Mouse (Mus musculus) urinary bladder, postnatal 25 days (tissue): ENCODE results near the gene C130032M10Rik.

Experiments used
- DNase-seq: peaks from one replicate; pipeline ENCODE4 v3.0.0; 2022; ENCODE audit warnings: low spot score

Gene C130032M10Rik

DNA sequence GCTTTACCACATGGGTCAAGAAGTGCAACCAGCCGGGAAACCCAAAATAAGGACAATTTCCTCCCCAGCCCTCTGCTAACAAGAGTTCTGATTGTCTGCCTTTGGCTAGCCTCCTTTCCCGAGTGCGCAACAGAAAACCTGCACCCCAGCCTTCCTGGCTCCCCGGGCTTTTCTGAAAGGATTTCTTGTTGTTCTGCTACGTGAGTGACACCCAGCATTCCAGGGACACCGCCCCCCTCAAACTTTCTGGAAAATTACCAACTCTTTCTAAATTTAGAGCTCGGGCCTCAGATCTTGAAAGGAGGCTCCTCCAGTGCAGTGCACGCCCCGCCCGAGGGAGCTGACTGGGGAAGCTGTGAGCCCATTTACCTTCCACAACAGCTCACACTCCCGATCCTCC lies at the start of gene C130032M10Rik:
TSS of gene C130032M10Rik (plus strand) at position 334 of the 400 bp plus-strand sequence.
- DNase-seq = no peak

DNA sequence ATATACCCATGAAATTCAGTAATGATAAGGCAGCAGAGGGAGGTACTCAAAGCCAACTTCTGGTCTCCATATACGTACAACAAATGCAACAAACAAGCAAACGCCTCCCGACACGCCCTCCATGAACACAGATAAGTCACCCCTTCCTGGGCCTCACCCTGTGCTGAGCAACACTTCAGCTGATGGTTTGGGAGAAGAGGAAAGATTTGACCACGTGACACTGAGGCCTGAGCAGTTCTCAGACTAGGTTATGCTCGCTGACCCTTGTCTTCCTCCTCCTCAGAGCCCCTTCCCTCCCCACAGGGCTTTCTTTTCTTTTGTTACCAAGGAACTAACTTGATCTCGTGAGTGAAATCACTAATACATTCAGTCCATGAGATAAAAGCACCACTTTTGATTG lies 48.6 kb upstream of the C130032M10Rik start:
- DNase-seq = no peak

DNA sequence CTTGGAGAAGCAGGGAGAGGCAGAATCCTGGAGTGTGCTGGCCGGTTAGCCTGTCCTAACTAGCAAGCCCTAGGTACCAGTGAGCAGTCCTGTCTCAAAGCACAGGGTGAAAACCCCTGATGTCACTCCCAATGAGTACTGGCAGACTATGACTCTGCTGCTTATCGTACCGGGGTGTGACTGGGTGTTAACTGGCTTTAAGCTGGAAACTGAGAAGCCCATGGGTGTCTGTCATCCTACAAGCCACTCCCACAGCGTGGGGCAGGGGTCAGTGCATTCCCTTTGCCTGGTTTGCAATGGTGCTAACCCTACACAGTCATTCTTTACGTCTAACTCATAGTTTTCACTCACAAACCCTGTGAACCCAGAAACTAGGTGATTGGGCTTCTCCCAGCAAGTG lies 47.3 kb upstream of the C130032M10Rik start:
- DNase-seq = no peak

DNA sequence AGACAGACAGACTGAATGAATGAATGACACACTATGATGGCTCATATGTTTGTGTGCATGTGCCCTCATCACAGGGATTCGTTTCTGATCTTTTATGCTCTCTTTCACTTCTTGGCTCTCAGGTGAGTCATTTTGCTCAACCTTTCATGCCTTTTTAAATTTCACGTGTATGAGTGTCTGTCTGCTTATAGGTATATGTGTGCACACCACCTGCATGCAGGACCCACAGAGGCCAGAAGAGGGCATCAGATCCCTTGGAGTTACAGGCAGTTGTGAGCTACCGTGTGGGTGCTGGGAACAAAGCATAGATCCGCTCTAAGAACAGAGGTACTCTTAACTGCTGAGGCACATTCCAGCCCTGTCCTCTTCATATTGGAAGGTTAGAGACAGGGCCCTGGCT lies 46.8 kb upstream of the C130032M10Rik start:
- DNase-seq = no peak

DNA sequence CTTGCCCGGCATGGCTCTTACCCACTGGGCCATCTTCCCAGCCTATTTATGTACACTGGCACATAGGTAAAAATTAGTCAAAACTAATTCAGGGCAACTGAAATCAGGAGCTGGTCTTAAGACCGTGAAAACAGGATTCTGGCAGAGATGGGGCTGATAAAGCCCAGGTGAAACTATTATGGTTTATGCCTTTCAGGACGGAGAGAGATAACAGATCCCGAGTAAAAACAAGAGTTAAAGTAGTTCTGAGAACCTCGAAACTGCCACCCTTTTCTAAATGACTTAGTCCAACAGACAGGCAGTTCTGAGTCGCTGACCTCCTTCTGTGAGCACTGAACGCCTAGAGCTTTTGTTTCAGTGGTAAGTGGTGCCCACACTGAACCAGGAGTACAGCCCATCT lies 43.6 kb upstream of the C130032M10Rik start:
- DNase-seq = no peak

DNA sequence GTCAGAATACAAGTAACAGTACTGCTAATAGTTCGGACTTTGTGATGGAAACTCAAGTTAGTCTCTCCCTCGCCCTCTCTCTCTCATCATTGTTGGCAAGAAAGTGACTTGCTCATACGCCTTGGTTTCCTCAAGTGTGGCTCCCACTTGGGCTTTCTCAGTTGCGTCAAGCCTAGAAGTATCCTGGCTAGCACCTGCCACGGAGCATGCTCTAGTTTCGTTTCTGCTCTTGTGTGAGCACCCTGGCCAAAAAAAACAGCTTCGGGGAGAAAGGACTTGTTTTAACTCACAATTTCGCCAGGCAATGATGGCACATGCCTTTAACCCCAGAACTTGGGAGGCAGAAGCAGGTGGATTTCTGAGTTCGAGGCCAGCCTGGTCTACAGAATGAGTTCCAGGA lies 38.5 kb upstream of the C130032M10Rik start:
- no peak for DNase-seq

DNA sequence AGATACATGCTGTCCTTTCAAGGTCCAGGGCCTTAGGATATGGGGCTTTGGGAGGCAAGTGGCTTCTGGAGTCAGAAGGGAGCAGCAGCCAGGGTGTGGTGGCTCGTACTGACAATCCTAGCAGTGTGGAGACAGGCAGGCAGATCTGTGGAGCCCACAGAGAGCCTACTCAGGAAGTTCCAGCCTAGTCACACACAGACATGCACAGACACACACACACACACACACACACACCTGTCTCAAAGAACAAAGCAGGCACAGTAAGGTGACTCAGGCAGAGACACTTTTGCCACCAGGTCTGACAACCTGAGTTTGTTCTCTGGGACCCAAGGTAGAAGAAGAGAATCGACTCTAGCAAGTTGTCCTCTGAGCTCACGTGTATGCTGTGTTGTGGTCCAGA lies 34.6 kb upstream of the C130032M10Rik start:
- no peak for DNase-seq

DNA sequence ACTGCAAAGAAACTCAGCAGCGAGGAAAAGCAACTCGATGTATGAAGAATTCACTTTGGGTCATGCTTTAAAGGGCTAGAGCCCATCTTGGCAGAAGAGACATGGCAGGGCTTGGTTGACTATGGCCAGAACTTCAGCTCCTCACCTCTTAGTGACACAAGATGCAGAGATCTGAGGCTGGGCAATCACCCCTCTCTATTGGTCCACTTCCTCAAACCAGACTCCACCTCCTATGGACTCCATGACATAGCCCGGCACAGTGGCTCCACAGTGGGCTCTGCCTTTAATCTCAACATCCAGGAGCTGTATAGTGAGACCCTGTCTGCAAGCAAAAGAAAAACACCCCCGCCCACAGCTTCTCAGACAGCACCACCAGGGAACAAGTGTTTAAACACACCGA lies 30.7 kb upstream of the C130032M10Rik start:
- DNase-seq = no peak

DNA sequence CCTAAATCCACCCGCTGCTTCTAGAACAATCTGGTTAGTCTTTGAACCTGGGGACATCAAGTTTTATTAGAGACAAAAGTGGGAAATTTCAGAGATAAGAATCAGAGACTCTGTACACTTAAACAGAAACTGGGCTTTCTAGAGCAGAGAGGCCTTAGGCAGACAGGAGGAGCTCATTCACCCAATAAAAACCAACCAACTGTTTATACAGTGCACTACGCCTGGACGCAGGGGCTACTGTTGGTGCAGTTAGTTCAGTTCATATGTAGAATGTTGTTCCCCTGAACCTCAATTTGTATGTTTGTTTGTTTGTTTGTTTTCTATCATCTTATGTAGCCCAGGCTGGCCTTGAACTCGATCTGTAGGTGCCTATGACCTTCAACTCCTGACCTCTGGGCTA lies 28.7 kb upstream of the C130032M10Rik start:
- DNase-seq = no peak

DNA sequence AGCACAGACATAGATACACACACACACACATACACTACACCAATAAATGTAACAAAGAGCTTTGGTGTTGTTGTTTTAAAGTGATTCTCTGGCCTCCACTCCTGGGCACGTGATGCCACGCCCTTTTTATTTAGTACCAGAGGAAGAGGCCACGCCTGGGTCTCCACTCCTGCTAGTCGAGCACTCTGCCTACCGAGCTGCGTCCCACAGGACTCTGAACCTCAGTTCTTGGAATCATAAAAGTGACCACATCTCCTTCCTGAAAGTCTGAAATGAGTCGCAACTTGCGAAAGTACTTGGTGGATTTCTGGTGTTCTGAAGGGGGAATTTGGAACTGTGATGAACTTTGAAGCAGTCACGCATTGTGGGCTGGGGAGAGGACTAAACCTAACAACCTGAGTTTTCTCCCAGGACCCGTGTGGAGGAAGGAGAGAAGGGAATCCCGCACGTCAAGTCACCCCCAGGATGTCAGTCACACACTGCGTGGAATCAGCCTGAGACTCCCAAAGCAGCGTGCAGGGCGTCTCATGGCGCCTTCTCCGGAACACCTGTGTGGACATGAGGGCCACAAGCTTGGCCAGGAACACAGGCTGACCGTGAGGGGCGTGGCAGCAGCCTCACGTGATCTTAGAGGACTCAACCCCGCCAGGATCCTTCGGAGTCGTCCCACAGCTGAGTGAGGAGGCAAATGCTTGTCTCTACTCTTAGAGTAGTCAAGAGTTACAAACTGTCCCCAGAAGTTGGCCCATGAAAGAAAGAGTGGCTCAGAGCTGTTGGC lies 27.8 kb upstream of the C130032M10Rik start:
- no peak for DNase-seq

DNA sequence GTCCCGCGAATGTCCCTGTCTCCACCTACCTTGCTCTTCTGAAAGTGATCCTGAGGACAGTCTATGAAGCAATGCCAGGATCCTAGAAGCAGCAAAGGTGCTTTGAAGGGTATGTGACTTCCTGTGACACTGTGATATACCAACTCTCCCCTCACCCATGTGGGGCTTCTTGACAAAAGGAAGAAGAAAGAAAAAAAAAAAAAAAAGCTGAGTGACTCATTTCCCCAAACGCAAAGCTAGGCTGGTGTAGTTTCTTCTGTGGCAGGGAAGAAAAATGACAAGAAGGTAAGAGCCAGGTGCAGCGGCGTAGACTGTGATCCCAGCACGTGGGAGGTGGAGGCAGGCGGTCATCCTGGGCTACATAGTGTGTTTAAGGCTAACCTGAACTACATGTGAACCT lies 19.0 kb upstream of the C130032M10Rik start:
- DNase-seq = no peak

DNA sequence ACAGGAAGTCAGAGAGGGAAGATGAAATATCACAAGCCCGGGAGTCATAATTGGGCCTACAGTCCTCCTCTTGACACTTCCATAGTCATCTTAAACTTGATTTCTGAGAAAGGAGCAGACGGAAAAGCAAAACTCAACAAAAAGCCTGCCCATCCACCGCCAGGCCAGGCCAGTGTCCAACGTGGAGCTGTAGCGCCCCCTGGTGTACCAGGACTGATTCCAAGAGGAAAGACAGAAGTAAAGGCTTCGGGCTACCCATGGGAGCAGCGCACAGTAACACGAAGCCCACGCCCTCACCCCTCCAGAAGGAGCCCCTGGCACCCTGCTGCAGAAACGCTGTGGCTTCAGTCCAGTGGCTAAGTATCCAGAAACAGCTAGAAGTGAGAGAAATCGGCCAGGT lies 17.3 kb upstream of the C130032M10Rik start:
- DNase-seq = peak; percentile 92

DNA sequence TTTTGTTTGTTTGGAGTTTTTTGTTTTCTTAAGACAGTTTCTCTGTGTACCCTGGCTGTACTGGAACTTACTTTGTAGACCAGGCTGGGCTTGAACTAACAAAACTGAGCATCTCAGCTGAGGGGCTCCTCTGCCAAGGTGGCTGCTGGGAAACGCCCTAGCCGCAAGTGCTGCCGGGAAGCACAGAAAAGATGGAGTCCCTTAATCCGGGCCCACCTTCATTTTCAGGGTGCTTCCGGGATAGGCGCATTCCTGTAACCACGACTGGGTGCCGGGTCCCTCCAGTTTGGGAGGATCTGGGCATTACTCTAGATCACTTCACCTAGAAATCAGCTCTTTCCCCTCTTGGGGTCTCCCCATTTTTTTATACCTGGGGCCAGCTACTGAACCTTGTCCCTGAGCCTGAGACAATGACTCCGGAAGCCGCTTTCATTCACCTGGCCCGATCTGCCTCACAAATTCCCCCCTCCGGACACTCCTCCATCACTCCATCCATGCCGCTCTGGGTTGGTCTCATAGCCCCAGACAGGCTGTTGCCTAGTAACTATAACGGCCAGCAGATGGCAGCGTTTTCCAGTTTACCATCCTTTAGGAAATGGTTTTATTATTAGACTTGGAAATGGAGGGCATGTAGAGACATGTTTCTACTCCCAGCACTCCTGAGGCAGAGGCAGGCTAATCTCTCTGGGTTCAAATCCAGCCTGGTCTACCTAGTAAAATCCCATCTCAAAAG lies 15.5 kb upstream of the C130032M10Rik start:
- DNase-seq = peak; percentile 38

DNA sequence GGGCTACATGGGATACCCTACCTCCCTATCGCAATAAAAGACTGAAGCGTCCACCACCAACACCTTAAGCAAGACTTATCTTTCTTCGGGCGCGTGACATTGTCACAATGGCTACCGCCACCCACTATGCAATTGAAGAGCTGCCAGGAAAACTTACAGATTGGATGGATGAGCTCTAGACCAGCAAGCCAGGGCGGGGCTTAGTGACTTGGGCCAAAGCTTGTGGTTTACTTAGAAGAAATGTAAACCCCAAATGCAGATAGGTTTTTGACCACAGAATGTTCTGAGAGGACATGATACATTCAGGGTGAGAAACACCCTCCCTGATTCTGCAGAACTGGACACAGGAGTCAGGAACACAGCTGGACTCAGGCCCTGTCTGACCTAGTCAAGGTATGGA lies 14.4 kb upstream of the C130032M10Rik start:
- DNase-seq = no peak

DNA sequence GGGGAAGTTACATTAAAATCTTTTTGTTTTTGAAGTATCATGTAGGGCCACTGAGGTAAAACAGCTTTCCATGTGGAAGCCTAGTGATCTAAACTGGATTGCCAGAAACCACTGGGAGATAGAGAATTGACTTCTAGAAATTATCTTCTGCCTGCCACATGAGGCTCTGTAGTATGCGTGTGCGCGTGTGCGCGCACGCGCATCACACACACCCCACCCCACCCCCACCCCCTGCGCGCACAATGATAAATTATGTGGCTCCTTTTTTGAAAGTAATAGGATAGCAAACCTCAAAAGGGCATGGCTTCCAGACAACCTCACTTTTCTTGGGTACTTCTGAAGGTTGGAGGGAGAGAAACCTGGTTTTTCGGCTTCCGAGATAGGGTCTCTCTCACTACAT lies 13.6 kb upstream of the C130032M10Rik start:
- no peak for DNase-seq

DNA sequence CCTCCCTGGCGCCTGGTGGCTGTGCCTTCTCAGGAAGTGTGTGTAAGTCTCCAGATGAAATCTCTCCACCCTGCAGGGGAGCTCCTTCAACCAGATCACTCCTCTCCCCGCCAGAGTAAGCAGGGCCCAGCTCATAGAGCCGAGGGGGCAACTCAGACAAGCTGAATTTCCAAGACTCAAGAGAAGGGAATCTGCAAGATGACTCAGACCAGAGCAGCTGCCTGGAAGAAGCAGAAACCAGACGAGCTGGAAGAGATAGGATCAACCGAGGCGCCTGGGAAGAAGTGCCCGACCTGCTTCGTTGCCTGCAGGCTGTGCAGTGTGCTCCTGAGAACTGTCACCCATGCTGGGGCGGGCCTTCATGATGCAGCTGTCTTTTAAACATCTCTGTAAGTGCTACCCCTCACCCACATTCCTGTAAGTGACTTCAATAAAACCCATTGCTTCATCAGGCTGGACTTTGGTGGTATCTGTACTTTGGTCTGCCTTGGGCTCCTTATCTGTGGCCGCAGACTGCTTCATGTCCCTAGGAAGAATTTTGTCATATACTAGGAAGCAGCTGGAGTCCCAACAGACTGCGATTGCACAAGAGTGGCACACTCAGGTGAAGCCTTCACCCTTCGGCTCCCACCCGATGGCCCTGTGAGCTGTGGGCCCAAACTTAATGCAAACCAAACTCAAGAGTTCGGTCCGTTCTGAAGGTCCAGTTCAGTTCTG lies 12.6 kb upstream of the C130032M10Rik start:
- peak; percentile 20 for DNase-seq

DNA sequence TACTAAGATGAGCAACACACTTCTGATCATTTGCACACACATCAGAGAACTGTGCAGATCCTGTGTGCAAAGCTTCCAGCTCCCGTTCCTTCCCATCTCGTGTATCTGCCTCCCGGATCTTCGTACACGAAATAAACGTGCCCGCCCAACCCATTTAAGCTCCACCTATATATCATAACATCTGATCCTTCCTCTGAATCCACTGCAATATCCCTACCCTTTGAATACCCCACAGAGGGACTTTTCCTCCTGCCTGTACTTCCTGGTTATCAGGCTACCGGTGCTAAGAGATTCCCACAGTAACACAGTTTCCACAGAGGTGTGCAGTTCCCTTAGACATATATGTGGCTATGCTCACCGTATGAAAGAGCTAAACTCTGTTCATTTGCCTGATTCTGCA lies 10.7 kb upstream of the C130032M10Rik start, which contains the start of gene Ccr4:
TSS of gene Ccr4 (minus strand) at position 101 of the 400 bp plus-strand sequence.
- no peak for DNase-seq

DNA sequence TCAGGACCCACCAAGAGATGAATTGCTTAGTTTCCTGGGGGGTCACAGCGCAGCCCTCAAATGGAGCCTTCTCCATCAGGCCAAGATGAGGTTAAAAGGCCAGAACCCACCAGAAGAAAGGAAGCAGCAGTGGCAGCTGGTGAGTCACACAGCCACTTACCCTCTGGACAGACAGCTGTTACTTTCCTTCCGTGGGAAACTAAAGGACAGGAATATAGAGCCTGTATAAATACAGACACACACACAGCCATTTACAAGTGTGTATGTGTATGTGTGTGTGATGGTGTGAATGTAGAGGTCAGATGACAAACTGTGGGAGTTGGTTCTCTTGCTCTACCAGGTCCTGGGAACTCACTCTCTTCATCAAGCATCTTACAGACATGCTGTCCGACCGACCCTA lies 8.9 kb upstream of the C130032M10Rik start:
- no peak for DNase-seq

DNA sequence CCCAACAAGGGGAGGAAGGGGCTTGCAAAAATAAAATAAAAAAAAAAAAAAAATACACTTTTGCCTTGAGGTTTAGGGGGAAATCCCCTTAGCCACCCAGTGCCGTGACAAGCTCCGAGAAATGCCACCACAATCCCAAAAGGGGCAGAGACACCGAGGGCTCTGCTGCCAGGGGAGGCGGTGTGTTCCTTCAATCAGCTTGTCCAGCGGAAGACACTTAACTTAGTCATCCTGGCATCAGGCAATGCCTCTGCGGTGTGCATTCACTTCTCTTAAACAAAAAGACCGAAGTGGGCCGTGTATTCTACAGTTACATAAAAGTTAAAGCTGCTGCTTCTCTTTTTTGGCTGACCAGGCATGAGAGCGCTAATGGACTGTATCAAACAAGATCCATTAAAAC lies 8.1 kb upstream of the C130032M10Rik start:
- DNase-seq = no peak

DNA sequence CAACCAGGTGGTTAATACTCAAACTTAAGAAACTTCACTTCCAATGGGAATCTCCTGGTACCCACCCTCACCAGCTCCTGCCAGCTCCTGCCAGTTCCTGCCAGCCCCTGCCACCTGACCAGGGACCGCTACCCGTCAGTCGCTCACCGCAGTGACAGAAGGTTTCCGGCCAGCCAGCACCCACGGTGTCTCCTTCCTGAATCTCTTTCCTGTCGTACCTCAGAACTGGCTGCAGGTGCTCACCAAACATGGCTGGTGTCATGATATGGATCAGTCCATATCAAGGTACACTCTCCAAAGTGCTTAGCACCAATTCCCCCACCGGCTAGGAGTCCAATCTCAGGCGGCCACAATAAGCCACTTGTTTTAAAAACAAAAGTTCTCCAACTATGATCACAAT lies 5.7 kb upstream of the C130032M10Rik start:
- no peak for DNase-seq

DNA sequence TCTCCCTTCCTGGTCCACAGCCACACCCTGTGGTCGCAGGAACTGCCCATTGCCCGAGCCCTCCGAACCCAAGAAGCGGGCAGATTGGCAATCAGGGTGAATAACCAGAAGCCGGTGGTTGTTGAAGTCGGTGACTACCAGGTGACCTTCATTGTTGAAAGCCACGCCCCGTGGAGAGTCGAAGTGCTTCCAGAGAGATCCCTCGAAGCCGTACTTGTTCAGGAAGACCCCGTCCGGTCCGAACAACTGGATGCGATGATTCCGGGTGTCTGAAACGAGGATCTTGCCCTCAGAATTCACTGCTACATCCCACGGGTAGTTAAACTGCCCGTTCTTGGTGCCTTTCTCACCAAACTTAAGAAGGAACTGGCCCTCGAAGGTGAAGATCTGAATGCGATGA lies 2.7 kb upstream of the C130032M10Rik start:
- no peak for DNase-seq

DNA sequence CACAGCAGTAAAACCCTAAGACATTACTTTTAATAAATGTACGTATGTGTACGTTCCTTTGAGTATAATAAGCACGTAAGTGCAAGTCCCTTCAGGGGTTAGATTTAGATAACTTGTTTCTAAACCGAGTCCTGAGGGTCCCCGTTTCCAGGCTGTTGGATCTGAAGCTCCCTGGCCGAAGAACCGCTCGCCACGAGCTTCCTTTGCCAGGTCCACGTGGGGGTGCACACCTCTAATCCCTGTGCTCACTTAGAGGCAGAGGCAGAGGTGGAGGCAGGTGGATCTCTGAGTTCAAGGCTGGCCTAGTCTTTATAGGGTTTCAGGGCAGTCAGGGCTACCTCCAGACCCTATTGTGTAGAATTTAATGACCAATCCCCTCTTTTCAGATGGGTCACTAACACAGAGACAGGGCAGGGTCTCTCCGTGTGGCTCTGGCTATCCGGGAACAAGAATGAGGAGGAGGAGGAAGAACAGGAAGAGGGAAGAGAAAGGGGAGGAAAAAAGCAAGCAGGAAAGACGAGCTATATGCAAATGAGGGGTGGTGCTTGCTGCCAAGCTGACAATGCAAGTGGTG lies 2.5 kb downstream of the C130032M10Rik start:
- no peak for DNase-seq
